Mouse (Mus musculus) kidney, adult 8-10 months (tissue): ENCODE results near the gene Eno1.

Source experiments
- DNase-seq, 2 experiments: peaks; one replicate each; pipeline ENCODE4 v3.0.0; 2022

Gene Eno1

DNA sequence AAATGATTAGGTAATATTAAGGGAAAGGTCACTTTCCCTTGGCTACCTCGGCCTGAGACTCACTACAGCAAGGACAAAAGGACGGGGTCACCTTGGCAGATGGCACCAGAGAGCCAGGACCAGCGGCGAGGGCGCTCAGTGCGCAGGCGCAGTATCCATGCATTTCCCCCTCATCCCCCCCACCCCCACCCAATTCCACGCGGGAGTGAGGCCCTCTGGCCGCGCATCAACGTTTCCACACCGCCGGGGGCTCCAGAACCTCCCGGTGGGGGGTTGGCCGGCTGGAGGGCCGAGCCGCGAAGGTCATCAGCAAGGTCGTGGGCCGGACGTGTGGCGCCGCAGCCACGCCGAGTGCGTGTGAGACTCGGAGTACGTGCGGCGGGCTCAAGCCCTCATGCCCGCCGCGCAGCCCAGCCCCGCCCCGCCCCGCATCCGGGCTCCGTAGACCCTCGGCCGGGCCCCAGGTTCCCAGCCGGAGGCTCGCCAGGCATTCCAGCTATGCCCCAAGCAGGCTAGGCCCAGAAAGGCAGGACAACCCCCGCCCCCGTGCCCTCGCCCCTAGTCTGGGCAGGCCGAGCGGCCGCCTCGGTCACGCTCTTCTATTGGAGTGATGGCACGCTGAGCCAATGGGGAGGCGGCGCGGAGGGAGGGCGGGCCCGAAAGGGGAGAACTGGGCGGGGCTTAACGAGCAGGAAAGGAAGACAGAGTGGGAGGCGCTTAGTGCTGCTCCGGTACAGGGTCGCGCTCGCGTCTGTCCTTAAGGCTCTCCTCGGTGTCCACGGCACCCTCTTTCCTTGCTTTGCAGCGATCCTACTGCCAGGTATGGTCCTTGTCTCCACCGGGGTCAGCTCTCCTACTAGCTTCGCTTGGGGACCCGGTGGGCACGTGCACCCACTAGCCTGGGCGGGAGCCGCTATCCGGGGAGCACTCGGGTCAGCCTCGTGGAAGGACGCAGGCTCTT, at the start of gene Eno1:
Gene Eno1 (plus strand): TSS at position 201 of the 961 bp plus-strand sequence.
- peak; percentile 95 to 97 for DNase-seq

DNA sequence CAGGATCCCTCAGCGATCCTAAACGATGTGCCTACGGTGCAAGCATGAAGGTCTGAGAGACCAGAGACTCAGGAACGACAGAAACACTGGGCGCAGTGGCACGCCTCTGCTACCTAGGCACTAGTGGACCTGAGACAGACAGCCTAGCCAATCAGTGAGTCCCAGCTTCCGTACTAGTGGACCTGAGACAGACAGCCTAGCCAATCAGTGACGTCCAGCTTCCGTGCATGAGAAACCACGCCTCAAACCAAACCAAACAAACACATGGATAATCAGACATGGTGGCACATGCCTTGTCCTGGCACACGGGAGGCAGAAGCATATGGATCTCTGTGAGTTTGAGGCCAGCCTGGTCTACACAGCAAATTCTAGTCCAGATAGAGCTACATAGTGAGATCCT, 48.3 kb upstream of the Eno1 start:
- no peak for DNase-seq

DNA sequence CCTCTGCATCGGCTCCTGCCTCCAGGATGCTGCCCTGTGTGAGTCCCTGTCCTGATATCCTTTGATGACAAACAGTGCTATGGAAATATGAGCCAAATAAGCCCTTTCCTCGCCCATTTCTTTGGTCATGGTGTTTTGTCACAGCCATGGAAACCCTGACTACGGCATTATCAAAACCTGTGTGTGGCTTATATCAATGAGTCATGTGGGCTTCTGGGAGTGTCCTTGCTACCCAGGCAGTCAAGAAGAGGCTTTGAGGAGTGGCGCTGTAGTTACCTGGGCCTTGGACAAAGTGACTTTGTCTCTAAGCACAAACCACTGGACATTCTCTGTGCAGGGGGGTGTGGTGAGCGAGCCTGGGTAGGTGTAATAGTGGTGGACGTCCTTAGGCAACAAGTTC, 44.3 kb upstream of the Eno1 start:
- DNase-seq: no peak

DNA sequence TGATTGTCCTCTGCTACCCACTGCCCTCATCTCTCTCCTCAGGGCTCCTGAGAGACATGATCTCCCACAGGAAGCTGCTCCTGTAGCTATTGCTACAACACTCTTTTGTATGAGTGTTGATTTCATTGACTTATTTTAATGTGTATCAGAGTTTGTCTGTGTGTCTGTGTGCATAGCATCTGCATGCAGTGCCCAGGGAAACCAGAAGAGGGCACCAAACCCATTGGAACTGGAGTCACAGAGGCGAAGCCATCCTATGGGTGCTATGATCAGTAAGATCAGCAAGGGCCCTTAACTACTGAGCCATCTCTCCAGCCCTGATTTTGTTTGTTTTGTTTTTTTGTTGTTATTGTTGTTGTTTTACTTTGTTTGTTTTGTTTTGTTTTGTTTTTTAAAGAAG, 42.6 kb upstream of the Eno1 start:
- DNase-seq: peak in 1 of 2 experiments; percentile 63

DNA sequence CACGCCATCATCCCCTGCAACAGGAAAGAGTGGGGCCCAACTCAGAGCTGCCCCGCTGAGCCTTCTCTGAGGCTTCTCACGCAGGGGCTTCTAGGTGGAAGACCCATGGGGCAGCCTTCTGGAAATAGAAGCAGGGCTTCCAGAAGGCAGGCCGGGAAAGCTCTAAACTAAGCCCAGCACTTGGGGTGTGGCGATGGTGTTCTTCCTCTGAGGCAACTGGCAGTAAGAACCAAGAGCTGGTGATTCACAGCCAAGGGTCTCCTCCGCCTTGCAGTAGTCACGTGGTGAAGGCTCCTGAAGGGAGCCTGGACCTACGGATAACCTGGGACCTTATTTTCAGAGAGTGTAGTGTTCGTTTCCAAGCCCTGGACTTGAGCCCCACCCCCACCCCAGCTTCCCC, 38.3 kb upstream of the Eno1 start:
- no peak for DNase-seq

DNA sequence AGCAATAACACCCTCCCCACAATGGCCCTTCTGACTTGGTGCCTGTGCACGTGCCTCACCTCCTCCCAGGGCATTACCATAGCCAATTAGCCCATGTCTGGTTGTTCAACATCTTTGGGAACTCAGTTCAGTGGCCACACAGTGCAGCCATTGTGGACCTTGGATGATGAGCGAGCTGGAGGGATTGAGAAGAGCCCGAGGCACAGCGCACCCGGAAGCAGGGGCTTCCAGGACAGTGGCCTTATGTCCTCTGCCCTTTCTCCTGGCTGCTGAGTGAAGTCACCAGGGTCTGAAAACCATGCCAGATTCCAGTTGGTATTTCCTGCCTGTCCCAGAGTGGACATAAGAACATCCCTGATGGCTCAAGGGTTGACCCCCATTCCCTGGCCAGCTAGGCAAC, 35.3 kb upstream of the Eno1 start, which contains the start of gene Car6:
Gene Car6 (minus strand): TSS at position 101 of the 400 bp plus-strand sequence.
- no peak for DNase-seq

DNA sequence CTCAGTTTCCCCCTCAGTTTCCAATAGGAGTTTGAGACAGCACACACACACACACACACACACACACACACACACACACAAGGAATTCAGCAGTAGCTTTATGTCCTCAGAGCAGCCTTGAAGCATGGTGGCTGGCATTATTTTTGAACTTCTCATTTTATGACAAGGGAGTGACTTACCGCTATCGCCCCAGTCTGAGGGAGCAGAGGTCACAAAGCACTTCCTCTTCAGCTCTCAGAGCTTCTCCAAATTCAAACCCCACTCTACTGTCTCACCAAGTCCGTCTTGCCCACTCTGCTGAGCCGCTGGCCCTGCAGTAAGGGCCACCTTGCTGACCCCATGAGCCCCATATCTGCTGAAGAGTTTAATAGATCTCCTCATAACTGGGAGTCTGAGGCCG, 33.8 kb upstream of the Eno1 start:
- no peak for DNase-seq

DNA sequence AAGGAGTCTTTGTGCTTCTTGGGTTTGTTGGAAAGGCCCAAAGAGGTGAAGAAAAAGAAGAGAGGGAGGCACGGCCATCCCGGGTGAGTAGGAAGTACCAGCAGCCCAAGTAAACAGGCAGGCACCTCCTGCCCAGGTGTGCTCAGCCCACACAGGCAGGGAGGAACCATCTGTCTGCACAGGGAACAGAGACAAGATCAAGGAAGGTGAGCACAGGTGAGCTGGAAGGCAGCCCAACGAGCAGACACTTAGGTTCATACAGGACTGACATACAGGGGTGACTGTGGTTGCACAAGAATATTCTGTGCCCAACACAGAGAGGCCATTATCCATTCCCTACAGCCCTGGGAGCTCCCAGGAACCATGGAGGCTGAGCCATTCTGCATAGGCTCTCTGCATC, 31.6 kb upstream of the Eno1 start:
- no peak for DNase-seq

DNA sequence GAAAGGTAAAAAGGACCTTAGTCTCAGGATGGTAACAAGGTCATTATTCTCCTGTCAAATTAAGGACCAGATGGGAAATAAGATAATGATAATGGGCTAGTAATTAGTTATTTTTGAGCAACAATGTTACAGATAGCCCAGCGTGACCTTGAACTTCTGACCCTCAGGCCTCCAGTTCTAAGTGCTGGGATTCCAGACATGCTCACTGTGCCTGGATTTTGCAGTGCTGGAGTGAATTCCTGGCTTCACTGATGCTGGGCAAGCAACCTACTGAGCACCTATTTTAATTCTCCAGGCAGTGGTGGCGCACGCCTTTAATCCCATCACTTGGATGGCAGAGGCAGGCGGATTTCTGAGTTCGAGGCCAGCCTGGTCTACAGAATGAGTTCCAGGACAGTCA, 26.8 kb upstream of the Eno1 start:
- no peak for DNase-seq

DNA sequence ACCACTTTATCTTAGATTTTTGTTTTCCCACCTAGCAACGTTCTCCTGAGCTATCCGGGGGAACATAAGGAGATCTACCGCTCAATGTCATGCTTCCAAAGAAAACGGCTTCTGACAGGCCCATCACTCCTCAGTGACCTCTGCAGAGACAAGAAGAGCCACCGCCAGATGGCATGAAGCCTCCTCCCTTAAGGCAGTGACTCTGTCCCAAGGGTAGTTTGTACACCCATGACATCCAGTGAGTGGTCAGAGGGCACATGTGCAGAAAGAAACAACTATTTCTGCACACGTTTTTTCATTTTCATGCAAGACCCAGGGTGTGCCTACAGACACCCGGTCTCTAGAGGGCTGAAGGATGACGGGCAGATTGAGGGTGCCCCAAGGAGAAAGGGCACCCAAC, 26.2 kb upstream of the Eno1 start:
- DNase-seq: no peak

DNA sequence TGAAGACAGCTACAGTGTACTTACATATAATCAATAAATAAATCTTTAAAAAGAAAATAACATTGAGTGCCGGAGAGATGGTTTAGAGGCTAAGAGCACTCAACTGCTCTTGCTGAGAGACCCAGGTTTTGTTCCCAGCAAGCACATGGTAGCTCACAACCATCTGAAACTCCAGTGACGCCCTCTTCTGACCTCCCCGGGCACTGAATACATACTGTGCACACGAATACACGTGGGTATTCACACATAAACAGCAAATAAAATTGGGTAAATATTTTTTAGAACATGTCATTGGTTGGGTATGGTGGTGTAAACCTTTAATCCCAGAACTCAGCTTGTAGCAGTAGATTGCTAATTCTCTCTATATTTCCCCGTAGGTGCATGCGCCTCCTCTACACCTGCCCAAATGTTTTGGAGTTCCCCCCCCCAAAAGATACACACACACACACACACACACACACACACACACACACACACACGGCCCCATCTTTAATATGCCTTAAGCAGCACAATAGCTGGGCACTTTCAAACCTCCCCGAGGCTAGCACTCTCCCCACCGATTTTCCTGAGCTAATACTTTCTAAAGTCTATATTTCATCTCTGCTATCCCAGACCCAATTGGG, 24.5 kb upstream of the Eno1 start:
- DNase-seq: no peak

DNA sequence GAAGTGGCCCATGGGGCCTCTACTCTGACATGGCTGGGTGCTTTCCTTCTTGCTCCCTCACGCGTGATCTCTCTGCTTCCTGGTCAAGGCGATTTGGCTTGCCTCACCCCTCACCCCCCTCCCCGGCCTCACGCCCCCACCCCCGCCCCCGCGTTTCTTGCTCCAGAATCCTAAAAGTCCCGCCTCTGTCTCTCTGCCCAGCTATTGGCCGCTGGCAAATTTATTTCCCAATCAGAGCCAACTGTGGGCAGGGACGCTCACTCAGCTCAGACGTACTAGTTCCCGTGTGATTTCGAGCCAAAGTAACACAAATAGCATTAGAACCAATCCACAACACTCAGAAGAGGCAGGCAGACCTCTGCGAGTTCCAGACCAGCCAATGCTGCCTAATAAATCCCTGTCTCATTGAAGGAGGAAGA, 24.0 kb upstream of the Eno1 start:
- peak; percentile 33 to 53 for DNase-seq

DNA sequence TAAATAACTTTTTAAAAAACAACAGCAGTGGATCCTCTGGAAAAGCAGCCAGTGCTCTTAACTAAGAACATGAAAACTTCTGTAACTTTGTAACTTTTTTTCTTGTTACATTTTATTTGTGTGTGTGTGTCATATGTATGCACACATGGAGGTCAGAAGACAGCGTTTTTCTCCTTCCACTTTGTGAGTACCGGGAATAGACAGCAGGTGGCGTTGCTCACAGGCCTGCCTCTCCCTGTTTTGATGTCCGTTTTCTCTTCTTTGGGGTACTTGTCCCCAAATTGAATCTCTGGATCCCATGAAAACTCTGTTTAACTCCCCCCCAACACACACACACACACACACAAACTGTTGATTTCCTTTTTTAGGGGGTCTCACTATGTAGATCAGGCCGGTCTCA, 22.6 kb upstream of the Eno1 start:
- DNase-seq: no peak

DNA sequence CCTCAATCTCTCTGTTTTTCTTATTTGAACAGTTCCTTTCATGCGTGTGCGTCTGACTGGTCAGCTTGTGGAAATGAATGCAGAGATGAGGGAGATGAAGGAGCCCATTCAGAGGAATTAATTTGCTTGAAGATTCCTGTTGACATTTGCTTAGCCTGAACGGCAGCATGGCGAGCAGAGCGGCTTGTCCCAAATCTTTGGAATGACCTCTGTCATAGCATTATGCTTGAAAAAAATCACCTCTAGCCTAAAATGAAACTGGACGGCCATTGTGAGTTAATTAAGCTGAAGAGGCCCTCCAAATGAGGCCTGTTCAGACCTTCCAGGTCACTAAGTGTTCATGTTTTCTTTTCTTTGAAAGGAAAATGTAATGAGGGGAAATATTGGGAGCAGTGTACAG, 20.1 kb upstream of the Eno1 start:
- no peak for DNase-seq

DNA sequence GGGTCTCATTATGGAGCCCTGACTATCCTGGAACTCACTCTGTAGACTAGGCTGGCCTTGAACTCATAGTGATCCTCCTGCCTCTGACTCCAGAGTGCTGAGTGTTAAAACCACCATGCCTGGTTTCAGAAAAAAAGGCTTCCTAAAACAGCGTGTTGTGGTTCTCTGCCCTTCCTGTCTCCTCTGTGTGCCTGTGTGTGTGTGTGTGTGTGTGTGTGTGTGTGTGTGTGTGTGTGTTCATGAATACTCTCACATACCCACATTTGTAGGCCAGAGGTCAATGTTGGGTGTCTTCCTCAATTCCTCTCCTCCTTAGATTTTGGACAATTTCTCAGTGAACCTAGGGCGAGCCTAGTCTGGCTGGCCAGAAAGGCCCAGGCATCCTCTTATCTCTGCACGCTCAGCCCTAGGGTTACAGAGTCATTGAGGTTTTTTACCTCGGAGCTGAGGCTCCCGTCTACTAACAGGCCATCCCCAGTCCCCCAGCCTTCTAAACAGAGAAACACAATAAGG, 19.4 kb upstream of the Eno1 start:
- no peak for DNase-seq

DNA sequence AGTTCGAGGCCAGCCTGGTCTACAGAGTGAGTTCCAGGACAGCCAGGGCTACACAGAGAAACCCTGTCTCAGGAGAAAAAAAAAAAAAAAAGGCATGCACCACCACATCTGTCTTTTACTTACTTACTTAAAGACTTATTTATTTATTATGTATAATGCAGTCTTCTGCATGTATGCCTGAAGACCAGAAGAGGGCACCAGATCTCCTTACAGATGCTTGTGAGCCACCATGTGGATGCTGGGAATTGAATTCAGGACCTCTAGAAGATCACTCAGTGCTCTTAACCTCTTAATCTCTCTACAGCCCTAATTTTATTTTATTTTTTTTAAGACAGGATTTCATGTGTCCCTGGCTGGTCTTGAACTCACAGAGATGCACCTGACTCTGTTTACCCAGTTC, 18.6 kb upstream of the Eno1 start:
- DNase-seq: no peak

DNA sequence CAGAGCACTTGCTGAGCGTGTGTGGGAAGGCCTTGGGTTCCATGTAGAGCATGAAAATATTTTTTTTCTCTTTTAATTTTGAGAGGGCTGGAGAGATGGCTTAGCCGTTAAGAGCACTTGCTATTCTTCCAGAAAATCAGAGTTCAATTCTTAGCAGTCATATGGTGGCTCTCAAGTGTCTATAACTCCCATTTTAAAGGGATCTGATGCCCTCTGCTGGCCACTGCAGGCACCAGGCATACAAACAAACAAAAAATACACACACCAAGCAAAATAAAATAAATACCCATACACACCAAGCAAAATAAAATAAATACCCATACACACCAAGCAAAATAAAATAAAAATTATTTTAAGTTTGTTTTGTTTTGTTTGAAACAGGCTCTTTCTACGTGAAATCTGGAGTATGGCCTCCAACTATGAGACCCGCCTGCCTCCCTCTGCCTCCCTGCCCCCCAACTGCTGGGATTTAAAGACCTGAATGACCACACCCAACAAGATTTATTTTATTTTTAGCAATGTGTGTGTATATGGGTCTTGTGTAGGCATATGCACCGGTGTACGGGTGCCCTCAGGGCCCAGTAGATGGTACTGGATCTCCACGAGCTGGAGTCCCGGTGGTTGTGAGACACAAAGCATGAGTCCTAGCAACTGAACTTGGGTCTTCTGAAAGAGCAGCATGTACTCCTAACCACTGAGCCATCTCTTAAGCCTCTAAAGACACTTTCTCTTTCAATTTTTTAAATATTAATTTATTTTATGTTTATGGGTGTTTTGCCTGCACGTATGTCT, 16.8 kb upstream of the Eno1 start:
- peak in 1 of 2 experiments; percentile 65 for DNase-seq

DNA sequence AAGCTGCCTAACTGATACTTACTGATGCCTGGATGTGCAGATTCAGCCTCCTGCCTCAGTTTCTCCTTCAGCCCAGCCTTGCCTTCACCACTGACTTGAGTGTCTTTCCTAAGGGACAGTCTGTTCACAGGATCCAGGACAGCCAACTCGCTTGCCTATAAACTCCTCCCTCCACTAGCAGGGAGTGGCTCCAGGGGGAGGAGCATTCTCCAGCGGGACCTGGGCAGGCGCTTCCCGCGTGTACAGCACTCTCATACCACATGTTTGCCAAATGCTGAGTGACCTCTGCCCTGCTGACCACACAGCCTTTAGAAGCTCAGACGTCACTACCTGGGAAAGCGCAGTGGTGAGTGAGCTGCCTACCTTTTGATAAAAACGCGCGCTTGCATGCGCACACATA, 15.9 kb upstream of the Eno1 start:
- DNase-seq: peak; percentile 87 to 90

DNA sequence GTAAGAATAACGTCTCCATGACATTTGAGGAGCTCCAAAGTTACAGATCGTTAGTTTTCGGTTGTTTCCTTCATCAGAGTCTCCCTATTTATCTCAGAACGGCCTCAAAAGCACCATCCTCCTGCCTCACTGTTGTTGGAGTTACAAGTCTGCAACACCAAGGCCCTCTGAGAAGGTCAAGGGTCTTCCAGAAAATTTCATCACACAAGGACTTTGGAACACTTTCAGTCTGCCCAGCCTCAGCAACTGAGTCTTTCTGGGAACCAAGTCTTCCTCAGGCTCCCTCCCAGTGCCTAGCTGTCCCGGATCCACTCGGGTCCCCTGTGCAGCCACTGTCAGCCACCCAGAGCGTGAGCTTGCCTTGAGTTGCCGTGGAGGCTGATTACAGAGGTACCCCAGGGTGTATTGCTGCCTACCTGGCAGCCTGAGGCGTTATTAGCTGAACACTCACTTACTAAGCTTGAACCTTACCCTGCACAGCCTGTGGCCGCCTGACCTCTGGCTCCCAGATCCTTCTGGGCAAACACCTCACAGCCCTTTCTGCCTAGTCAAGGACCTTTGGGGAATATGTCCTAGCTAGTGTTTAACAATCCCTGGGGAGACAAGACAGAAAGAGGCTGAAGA, 15.4 kb upstream of the Eno1 start:
- peak; percentile 79 to 84 for DNase-seq

DNA sequence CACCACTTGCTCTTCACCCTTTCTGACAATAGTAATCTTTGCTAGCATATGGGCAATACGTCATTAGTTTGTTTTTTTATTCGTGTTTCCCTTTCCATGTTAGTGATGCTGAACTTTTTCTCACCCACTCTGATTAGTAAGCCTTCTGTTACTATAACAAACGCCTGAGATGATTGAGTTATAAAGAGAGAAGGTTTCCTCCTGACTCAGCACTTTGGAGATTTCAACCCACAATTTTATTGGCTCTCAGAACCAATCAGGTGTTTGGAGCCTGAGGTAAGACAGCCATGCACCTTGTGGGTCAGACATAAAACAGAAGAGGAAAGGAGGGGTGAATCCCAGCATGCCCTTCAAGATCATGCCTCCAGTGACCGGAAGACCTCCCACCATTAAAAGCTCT, 12.7 kb upstream of the Eno1 start:
- no peak for DNase-seq

DNA sequence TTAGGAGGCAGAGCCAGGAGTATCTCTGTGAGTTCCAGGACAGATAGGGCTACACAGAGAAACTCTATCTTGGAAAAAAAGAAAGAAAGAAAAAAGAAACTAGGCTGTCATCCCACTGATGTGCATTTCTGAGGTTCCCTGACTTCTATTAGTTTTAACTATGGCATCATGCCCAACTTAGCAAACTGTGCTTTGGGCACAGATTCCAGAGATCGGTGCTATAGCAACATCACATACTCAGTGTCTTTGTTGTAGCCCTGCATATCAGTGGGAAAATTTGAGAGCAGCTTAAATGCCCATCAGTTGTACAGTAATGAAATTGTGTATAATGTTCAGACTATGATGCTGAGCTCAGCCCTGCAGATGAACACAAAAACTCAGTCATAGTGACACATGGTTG, 10.8 kb upstream of the Eno1 start:
- DNase-seq: no peak

DNA sequence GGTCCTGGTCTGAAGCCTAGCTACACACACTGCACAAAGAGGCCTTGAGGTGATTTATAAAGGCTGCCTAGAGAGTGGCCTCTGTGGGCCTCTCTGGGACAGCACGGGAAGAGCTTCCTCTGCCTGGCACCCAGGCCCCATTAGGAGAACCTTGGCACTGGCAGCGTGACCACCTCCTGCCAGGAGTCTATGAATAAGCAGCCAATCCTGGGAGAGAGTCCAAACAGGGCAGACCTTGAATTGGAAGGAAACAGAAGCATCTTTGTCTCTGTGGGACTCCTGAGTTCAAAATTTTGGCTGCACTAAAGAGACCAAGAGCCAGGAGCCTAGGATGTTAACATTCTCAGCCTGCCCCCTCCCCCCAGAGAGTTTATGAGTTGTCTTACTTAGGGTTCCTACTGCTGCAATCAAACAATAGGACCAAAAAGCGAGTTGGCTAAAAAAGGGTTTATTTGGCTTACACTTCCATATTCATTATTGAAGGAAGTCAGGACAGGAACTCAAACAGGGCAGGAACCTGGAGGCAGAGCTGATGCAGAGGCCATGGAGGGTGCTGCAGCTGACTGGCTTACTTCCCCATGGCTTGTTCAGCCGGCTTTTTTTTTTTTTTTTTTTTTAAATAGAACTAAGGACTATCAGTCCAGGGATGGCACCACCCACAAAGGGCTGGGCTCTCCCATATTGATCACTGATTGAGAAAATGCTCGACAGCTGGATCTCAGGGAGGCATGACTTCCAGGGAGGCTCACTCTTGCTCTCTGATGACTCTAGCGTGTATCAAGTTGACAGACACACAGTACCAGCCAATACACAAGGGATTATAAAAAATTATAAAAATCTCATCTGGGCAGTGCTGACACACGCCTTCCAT, 9.5 kb upstream of the Eno1 start:
- DNase-seq: peak; percentile 84 to 88
